Mouse (Mus musculus) intestine, embryonic 16.5 days (tissue): ENCODE data around the gene Hmx2. TPM values are rescaled to one million over a fixed set of nuclear protein-coding genes. Genes with fewer than 3 reads are reported as not detected.

Experiments used
- ATAC-seq: fragments of 200-750 bp; cut with Nextera tagmentation; 2 replicates; pipeline ENCODE4 v1.8.0; 2017; ENCODE audit warnings: moderate TSS enrichment, moderate library complexity
- H3K27ac ChIP-seq: fragments of 300-500 bp; sonication (generic); 2 replicates; pipeline ENCODE4 v1.5.1; 2014; ENCODE audit warnings: mild to moderate bottlenecking, low read length
- H3K27me3 ChIP-seq: fragments of 300-500 bp; sonication (generic); replicated peaks from 2 replicates; pipeline ENCODE4 v1.6.1; 2014; ENCODE audit warnings: low read length, control low read depth, mixed read lengths; ENCODE audit not compliant: control insufficient read depth, insufficient read depth
- H3K36me3 ChIP-seq: fragments of 300-500 bp; sonication (generic); 2 replicates; pipeline ENCODE4 v1.6.1; 2014; ENCODE audit warnings: low read length, control low read depth; ENCODE audit not compliant: control insufficient read depth, insufficient read depth
- H3K4me1 ChIP-seq: fragments of 300-500 bp; sonication (generic); 2 replicates; pipeline ENCODE4 v1.6.1; 2014; ENCODE audit warnings: low read length, control low read depth, mixed read lengths; ENCODE audit not compliant: control insufficient read depth, insufficient read depth
- H3K4me2 ChIP-seq: fragments of 300-500 bp; sonication (generic); 2 replicates; pipeline ENCODE4 v1.6.1; 2014; ENCODE audit warnings: low read depth, low read length, control low read depth
- H3K4me3 ChIP-seq: fragments of 300-500 bp; sonication (generic); 2 replicates; pipeline ENCODE4 v1.5.1; 2014; ENCODE audit warnings: mild to moderate bottlenecking, low read length
- H3K9ac ChIP-seq: fragments of 300-500 bp; sonication (generic); 2 replicates; pipeline ENCODE4 v1.6.1; 2014; ENCODE audit warnings: low read depth, low read length
- H3K9me3 ChIP-seq: fragments of 300-500 bp; sonication (generic); 2 replicates; pipeline ENCODE4 v1.6.1; 2016; ENCODE audit warnings: low read length, control low read depth; ENCODE audit not compliant: control insufficient read depth
- WGBS: fragments of 180-500 bp; shearing (Covaris S2); extraction: QIAGEN DNeasy Blood & Tissue Kit; methylation state at CpG from one replicate; pipeline ENCODE4 v1.1.7; 2014; 5-methylcytosine and 5-hydroxymethylcytosine counted together
- polyA plus RNA-seq: library from polyadenylated mRNA; unstranded; fragments of >200 nt; fragmentation: Nextera tagmentation; extraction: Ambion mirVana; gene quantifications from 2 replicates; pipeline ENCODE4 v1.2.1, GENCODE M21; 2015

The Hmx2 gene
- polyA plus RNA-seq, 1 experiment from 2014 or later = 0.68 TPM

DNA sequence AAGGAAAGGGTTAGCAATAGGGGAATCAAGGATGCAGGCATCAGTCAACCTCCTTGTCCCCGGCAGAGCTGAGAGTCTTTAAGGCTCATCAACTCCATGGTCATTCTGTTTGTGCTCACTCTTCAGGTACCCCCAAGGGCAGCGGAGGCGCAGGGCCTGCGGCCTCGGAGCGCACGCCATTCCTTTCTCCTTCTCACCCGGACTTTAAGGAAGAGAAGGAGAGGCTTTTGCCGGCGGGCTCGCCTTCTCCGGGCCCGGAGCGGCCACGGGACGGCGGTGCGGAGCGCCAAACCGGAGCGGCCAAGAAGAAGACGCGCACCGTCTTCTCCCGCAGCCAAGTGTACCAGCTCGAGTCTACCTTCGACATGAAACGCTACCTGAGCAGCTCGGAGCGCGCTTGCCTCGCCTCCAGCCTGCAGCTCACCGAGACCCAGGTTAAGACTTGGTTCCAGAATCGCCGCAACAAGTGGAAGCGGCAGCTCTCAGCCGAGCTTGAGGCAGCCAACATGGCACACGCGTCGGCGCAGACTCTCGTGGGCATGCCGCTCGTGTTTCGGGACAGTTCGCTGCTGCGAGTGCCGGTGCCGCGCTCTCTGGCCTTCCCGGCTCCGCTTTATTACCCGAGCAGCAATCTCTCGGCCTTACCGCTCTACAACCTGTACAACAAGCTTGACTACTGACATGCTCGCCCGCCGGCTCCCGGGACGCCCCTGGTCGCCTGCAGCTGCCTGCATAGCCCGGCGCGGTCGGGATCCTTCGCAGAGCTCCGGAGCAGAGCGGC, 6.9 kb downstream of the Hmx2 start:
- H3K27ac ChIP-seq = no peak overlapping the region
- H3K4me1 ChIP-seq = peaks cover 12% of the 10 kb centered on the region
- H3K36me3 ChIP-seq = no peaks in the 10 kb centered on the region
- no peak for ATAC-seq
- peak overlapping the region; percentile 37 for H3K4me2 ChIP-seq
- peaks cover 78% of the 10 kb centered on the region for H3K27me3 ChIP-seq
- H3K9me3 ChIP-seq = no peaks in the 10 kb centered on the region
- H3K9ac ChIP-seq = no peak overlapping the region
- peak overlapping the region; percentile 28 for H3K4me3 ChIP-seq
- under 1% methylated on average over 68 of the region's 68 CpGs for WGBS

DNA sequence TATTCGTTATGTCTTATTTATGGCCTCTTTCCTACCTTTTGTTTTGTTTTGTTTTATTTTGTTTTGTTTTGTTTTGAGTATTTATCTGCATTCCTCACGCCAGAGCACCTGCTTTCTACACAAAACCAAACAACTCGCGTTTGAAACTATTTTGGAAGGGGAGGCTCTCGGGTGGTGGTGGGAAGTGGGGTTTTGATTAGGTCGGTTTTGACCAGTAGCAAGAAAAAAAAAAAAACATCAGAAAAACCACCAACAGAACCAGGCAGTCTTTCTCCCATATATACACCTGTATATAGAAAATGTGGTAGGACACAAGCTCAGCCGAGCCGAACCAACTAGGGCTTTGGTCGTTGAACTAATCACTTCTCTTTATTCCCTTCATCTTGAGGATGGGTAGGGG, 7.5 kb downstream of the Hmx2 start:
- Histone ChIP-seq H3K36me3 (no peaks in the 10 kb centered on the region), H3K9ac (no peak overlapping the region), H3K4me3 (peak overlapping the region; percentile 28), H3K4me2 (peak overlapping the region; percentile 37; the same call in 1 of the 2 replicates), H3K4me1 (peaks cover 14% of the 10 kb centered on the region), H3K9me3 (no peaks in the 10 kb centered on the region), H3K27ac (no peak overlapping the region), H3K27me3 (peaks cover 72% of the 10 kb centered on the region)
- no peak for ATAC-seq
- WGBS = 1% methylated on average over 9 of the region's 9 CpGs

DNA sequence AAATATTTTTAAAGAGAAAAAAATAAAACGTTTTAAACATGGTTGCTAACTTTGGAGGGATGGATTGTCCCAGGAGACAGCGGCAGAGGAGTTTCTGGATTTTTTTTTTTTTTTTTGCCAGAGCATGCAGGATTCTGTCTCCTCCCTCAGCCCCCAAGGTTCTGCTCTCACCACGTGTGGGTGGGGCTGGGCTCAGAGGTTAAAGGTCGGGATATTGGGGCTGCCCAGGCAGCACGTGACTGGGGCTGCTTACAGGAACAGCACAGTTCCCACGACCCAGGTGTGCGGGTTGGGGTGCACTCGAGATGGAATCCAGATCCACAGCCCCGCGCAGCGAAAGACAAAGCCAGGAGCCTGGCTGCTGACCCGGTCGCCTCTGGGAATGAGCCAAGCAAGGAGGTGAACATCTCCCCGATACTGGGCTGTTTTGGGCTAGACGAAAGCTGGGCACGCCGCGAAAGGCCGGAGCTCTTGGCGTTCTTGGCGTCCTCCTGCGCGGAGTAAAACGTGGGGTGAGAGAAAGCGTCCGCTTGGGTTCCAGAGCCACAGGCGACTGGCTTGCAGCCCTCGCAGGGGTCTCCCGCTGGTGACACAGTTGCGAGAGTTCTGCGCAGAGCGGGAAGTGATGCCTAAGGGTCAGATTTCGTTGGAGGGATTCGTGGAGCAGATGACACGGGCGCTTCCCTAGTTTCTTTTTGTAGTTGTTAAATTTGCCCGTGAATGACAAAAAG, 8.1 kb downstream of the Hmx2 start:
- Histone ChIP-seq H3K9ac (no peak overlapping the region), H3K4me3 (peak overlapping the region; percentile 21; the same call in 1 of the 2 replicates), H3K9me3 (no peaks in the 10 kb centered on the region), H3K4me2 (peak overlapping the region; percentile 25), H3K36me3 (no peaks in the 10 kb centered on the region), H3K27ac (no peak overlapping the region), H3K4me1 (peaks cover 17% of the 10 kb centered on the region), H3K27me3 (peaks cover 66% of the 10 kb centered on the region)
- ATAC-seq = no peak
- WGBS = 2% methylated on average over 37 of the region's 37 CpGs

DNA sequence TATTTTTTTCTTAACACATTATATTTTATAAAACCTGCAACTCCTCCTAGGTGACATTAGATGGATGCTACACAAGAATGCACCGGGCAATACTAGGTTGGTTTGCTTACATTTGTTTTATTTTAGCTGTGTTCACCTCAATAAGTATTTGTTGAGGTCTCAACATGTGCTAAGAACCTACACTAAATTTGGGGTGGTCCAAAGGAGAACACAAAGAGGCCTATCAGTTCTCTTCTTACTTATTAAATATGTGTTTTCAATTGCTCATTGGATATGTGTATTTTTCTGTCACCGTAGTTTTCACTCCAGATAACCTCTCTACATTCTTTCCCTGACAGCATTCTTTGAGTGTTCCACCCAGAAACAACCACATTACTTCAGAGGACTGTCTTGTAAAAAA, 9.2 kb downstream of the Hmx2 start:
- H3K27ac ChIP-seq = no peak overlapping the region
- ATAC-seq = no peak
- no peak overlapping the region for H3K4me2 ChIP-seq
- peaks cover 20% of the 10 kb centered on the region for H3K4me1 ChIP-seq
- H3K4me3 ChIP-seq = no peak overlapping the region
- H3K9ac ChIP-seq = no peak overlapping the region
- no peaks in the 10 kb centered on the region for H3K9me3 ChIP-seq
- peaks cover 56% of the 10 kb centered on the region for H3K27me3 ChIP-seq
- peaks cover 3% of the 10 kb centered on the region; the same call in 1 of the 2 replicates for H3K36me3 ChIP-seq
- 43% methylated on average over 2 of the region's 2 CpGs for WGBS

DNA sequence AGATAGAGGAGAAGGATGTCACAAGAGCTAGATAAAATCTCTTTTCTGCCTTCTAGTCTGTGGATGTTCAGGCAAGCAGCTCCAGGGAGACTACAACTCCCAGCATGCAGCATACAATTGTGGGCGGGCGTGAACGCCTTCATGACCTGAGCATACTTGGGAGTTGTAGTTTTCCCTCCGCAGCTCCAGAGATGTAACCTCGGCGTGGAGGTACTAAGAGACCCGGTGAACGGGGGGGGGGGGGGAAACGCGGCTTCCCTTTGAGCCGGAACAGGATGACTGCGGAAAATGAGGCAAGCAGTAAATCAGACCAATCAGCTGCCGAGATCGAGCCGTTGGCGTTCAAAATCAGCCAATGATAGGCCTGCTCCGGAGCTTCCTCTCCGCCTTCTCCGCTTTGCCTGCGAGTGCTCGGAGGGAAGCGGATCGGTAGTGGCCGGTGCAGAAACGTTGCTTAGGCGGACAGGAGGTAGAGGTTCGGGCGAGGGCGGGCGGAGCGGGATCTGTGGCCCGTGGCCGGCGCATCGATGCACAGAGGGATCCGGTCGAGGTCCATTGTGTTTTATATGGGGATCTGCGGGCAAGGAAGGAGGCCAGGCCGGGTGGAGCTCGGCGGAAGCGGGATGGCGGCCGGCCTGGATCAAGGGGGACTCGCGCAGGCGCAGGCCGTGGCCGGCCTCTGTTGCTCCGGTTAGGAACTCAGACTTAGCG, 11.6 kb downstream of the Hmx2 start, which contains the start of gene Bub3:
Gene Bub3 (plus strand): TSS at position 237 of the 711 bp plus-strand sequence.
- WGBS = under 1% methylated on average over 47 of the region's 51 CpGs
- peak; percentile 95 for ATAC-seq
- peaks cover 32% of the 10 kb centered on the region for H3K27me3 ChIP-seq
- no peaks in the 10 kb centered on the region for H3K9me3 ChIP-seq
- peak within 1 kb of the TSS; percentile 57 for H3K4me2 ChIP-seq
- H3K36me3 ChIP-seq = peaks cover 4% of the 10 kb centered on the region; the same call in 1 of the 2 replicates
- peak within 1 kb of the TSS; percentile 92 for H3K4me3 ChIP-seq
- H3K27ac ChIP-seq = peak within 1 kb of the TSS; percentile 90
- H3K9ac ChIP-seq = peak within 1 kb of the TSS; percentile 94
- peaks cover 13% of the 10 kb centered on the region for H3K4me1 ChIP-seq

DNA sequence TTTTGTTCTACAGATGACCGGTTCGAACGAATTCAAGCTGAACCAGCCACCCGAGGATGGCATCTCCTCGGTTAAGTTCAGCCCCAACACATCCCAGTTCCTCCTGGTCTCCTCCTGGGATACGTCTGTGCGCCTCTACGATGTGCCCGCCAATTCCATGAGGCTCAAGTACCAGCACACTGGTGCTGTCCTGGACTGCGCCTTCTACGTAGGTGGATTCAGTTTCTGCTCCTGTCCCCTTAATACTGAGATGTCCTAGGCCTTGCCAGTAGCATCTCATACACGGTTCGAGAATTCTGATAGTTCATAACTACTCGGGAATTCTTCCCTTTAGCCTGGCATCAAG, 12.1 kb downstream of the Hmx2 start:
- Histone ChIP-seq H3K27me3 (peaks cover 27% of the 10 kb centered on the region), H3K4me2 (peak overlapping the region; percentile 57), H3K4me1 (peaks cover 13% of the 10 kb centered on the region), H3K4me3 (peak overlapping the region; percentile 92), H3K9ac (peak overlapping the region; percentile 94), H3K9me3 (no peaks in the 10 kb centered on the region), H3K36me3 (peaks cover 4% of the 10 kb centered on the region; the same call in 1 of the 2 replicates), H3K27ac (peak overlapping the region; percentile 90)
- under 1% methylated on average over 14 of the region's 14 CpGs for WGBS
- ATAC-seq = peak; percentile 59

DNA sequence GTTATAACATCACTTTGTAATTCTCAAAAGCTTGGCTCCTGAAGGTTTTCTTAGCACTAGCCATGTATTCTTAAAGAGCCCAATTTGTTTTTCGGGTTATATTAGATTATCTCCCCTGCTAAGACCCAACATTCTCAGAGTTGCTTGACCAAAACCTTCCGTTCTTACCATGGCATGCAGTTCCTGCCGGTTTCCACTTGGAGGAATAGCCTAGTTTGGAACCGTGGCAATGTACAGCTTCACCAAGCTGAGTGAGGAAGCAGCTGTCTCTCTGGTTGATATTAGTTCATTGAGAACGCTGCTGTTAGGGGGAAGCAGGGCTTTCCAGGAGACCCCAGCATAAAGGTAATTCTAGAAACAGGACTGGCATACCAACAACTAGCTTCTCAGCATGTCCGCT, 26.7 kb downstream of the Hmx2 start:
- H3K9ac ChIP-seq = no peak overlapping the region
- no peaks in the 10 kb centered on the region for H3K4me1 ChIP-seq
- no peaks in the 10 kb centered on the region; the same call in 1 of the 2 replicates for H3K36me3 ChIP-seq
- H3K9me3 ChIP-seq = no peaks in the 10 kb centered on the region
- H3K27me3 ChIP-seq = no peaks in the 10 kb centered on the region
- no peak overlapping the region for H3K4me2 ChIP-seq
- 76% methylated on average over 6 of the region's 6 CpGs for WGBS
- no peak for ATAC-seq
- no peak overlapping the region for H3K4me3 ChIP-seq
- no peak overlapping the region for H3K27ac ChIP-seq

DNA sequence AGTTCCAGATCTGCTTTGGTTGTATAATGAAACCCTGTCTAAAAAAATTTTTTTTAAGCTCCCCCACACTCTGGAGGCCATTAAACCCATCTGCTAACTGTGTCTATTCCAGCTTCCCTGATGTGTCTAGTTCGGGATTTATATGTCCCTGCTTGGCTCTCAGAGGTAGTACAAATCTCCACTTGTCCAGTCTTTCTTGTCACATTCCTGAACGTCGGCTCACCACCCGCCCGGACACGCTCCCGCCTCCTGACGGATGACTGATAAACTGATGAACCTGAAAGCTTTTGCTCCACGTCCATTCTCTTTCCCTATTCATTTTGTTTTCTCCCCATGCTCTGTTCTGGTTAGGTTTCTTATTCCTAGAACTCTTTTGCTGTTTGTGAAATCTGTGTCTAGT, 33.6 kb downstream of the Hmx2 start:
- Histone ChIP-seq H3K4me2 (no peak overlapping the region), H3K4me3 (no peak overlapping the region), H3K9ac (no peak overlapping the region), H3K9me3 (no peaks in the 10 kb centered on the region), H3K27ac (no peak overlapping the region), H3K36me3 (no peaks in the 10 kb centered on the region), H3K27me3 (no peaks in the 10 kb centered on the region), H3K4me1 (no peaks in the 10 kb centered on the region)
- 54% methylated on average over 9 of the region's 9 CpGs for WGBS
- no peak for ATAC-seq

DNA sequence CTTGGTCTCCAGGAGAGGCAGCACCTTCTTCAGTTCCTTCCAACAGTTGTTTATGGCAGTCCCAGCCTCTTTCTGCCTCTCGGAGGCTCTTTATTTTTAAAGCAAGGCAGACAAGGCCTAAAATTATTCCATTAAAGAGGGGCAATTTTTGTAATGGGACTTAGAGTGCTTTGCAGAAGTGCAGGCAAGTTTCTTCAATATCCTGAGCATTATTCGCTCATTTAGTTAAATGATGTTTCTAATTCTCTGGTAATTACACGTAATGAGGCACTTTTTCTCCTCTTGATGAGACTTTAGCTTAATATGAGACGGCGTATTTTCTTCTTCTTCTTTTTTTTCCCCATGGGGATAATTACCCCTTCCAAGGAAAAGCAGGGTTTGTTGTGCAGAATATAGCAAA, 37.0 kb downstream of the Hmx2 start:
- no peak overlapping the region for H3K9ac ChIP-seq
- no peak overlapping the region for H3K4me3 ChIP-seq
- no peaks in the 10 kb centered on the region for H3K36me3 ChIP-seq
- H3K4me1 ChIP-seq = no peaks in the 10 kb centered on the region
- no peak for ATAC-seq
- no peak overlapping the region for H3K27ac ChIP-seq
- 86% methylated on average over 5 of the region's 5 CpGs for WGBS
- no peak overlapping the region for H3K4me2 ChIP-seq
- H3K27me3 ChIP-seq = no peaks in the 10 kb centered on the region
- H3K9me3 ChIP-seq = no peaks in the 10 kb centered on the region
